Mouse (Mus musculus): ENCODE data around the gene Nsd2. TPM values are rescaled to one million over a fixed set of nuclear protein-coding genes. Genes with fewer than 3 reads are reported as not detected.

Gene Nsd2
- 78.7 and 81.0 TPM in 2 replicates for polyA plus RNA-seq (2014; fragmentation: Nextera tagmentation; extraction: Ambion mirVana)

- ATAC-seq (ENCODE audit: insufficient number of reproducible peaks, low FRiP score, low TSS enrichment, low read depth) (peak; percentile 80), DNase-seq (ENCODE audit: low spot score) (peak; percentile 86)
- H3K4me1 ChIP-seq (ENCODE audit: control insufficient read depth, insufficient read depth, low read length), result peaks cover 7% of the 10 kb centered on the region; the same call in 1 of the 2 replicates
- 0% methylated on average over 102 of the region's 136 CpGs for WGBS
- H3K9ac ChIP-seq (ENCODE audit: low read length), result peak within 1 kb of the TSS; percentile 99
- H3K4me3 ChIP-seq (ENCODE audit: low read depth, low read length), result peak within 1 kb of the TSS; percentile 99
- peak within 1 kb of the TSS; percentile 97 for H3K27ac ChIP-seq (replicated peaks; ENCODE audit: low read depth, low read length)
- no peaks in the 10 kb centered on the region for H3K27me3 ChIP-seq (ENCODE audit: control insufficient read depth, insufficient read depth, low read length)
- peak within 1 kb of the TSS; percentile 68 for H3K4me2 ChIP-seq (ENCODE audit: low read depth, severe bottlenecking)
- H3K9me3 ChIP-seq (ENCODE audit: control insufficient read depth, low read length), result no peaks in the 10 kb centered on the region
- H3K36me3 ChIP-seq (ENCODE audit: control insufficient read depth, insufficient read depth, low read length), result no peaks in the 10 kb centered on the region
These were observed at the start of gene Nsd2 for GRCm38 (mm10) chr5:33819876-33820732. Nsd2 (plus strand) TSS chr5:33820725.

DNA sequence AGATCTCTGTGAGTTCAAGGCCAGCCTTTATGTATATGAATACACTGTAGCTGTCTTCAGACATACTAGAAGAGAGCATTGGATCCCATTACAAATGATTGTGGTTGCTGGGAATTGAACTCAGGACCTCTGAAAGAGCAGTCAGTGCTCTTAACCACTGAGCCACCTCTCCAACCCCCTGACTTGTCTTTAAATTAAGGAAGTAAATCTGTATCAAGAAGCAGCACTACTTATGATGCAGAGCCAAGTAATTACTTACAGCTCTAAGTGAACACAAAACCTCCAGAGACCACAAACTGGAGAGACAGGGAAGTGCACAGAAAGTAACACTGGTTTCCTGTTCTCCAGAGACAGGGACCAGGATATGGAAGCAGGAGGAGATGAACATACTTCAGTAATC is 43.3 kb upstream of the Nsd2 start:
- no peak overlapping the region for H3K9ac ChIP-seq (ENCODE audit: low read length)
- H3K4me3 ChIP-seq (ENCODE audit: low read depth, low read length), result no peak overlapping the region
- no peak for ATAC-seq (ENCODE audit: insufficient number of reproducible peaks, low FRiP score, low TSS enrichment, low read depth)
- DNase-seq (ENCODE audit: low spot score), result no peak
- no peaks in the 10 kb centered on the region for H3K9me3 ChIP-seq (ENCODE audit: control insufficient read depth, low read length)
- no peak overlapping the region for H3K4me2 ChIP-seq (ENCODE audit: low read depth, severe bottlenecking)
- H3K27ac ChIP-seq (replicated peaks; ENCODE audit: low read depth, low read length), result no peak overlapping the region
- peaks cover 10% of the 10 kb centered on the region for H3K36me3 ChIP-seq (ENCODE audit: control insufficient read depth, insufficient read depth, low read length)
- H3K27me3 ChIP-seq (ENCODE audit: control insufficient read depth, insufficient read depth, low read length), result no peaks in the 10 kb centered on the region
- H3K4me1 ChIP-seq (ENCODE audit: control insufficient read depth, insufficient read depth, low read length), result no peaks in the 10 kb centered on the region

- Histone ChIP-seq H3K4me3 (ENCODE audit: low read depth, low read length) (peak overlapping the region; percentile 66), H3K27ac (replicated peaks; ENCODE audit: low read depth, low read length) (no peak overlapping the region; the same call in 1 of the 2 replicates), H3K4me2 (ENCODE audit: low read depth, severe bottlenecking) (peak overlapping the region; percentile 79), H3K9me3 (ENCODE audit: control insufficient read depth, low read length) (no peaks in the 10 kb centered on the region), H3K9ac (ENCODE audit: low read length) (peak overlapping the region; percentile 62), H3K4me1 (ENCODE audit: control insufficient read depth, insufficient read depth, low read length) (no peaks in the 10 kb centered on the region), H3K36me3 (ENCODE audit: control insufficient read depth, insufficient read depth, low read length) (peaks cover 5% of the 10 kb centered on the region), H3K27me3 (ENCODE audit: control insufficient read depth, insufficient read depth, low read length) (no peaks in the 10 kb centered on the region)
- WGBS, result 7% methylated on average over 11 of the region's 11 CpGs
- DNase-seq (ENCODE audit: low spot score), result no peak
- no peak for ATAC-seq (ENCODE audit: insufficient number of reproducible peaks, low FRiP score, low TSS enrichment, low read depth)
These were observed 38.6 kb upstream of the Nsd2 start for GRCm38 (mm10) chr5:33781964-33782344.

DNA sequence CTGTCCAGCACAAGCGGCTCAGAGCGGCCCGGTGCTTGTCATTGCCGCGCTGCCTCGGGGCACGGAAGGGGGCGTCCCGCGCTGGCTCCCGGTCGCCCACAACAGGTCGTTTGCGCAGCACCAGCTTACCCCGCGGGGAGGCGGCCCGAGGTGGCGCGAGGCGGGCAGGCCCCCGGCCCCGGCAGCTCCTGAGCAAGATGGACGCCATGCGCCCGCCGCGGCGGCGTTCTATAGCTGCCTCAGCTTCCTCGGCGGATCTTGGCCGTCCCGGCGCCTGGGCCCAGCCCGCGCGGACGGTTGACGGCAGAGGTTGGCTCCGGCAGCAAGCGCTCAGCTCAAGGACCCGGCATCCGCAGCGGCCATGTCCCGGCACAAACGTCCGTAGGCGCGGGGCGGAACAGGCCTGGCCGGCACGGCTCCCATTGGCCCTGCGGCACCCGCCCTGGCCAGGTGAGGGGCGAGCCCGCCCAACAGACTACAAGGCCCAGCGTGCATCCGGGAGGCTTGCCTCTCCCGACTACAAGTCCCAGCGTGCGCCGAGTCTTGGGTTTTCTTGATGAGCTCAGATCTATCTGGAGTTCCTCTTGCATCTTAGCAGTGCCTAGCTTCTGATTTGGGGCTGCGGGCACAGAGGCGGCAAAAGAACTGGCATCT is 38.1 kb upstream of the Nsd2 start, which contains the start of gene Letm1:
Gene Letm1, minus strand, starts transcription at position 473 of the 654 bp plus-strand sequence.
- Histone ChIP-seq H3K4me3 (ENCODE audit: low read depth, low read length) (peak within 1 kb of the TSS; percentile 66), H3K36me3 (ENCODE audit: control insufficient read depth, insufficient read depth, low read length) (peaks cover 3% of the 10 kb centered on the region; the same call in 1 of the 2 replicates), H3K4me2 (ENCODE audit: low read depth, severe bottlenecking) (peak within 1 kb of the TSS; percentile 79), H3K9ac (ENCODE audit: low read length) (peak within 1 kb of the TSS; percentile 62), H3K27ac (replicated peaks; ENCODE audit: low read depth, low read length) (peak within 1 kb of the TSS; percentile 17; the same call in 1 of the 2 replicates), H3K9me3 (ENCODE audit: control insufficient read depth, low read length) (no peaks in the 10 kb centered on the region), H3K27me3 (ENCODE audit: control insufficient read depth, insufficient read depth, low read length) (no peaks in the 10 kb centered on the region), H3K4me1 (ENCODE audit: control insufficient read depth, insufficient read depth, low read length) (no peaks in the 10 kb centered on the region)
- WGBS, result under 1% methylated on average over 63 of the region's 65 CpGs
- DNase-seq (ENCODE audit: low spot score) (peak; percentile 95), ATAC-seq (ENCODE audit: insufficient number of reproducible peaks, low FRiP score, low TSS enrichment, low read depth) (peak; percentile 100)

DNA sequence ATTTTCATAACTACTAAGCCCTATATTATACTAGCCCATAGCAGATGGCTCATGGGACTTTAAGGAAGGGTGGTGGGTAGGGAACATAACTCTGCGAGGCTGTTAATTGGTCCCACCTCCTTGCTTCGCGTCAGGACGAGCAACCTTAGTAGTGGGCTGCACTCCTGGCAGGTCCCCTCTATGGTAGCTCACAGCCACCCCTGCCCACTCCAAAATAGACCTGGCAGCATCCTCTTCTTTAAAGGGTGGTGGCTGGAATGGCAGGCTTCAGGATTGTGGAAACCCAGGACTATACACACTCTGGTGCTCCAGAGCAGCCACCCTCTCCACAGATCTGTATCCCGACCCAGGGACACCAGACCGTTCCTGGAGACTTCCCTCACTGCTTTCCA is 37.5 kb upstream of the Nsd2 start:
- H3K9ac ChIP-seq (ENCODE audit: low read length), result peak overlapping the region; percentile 32; the same call in 1 of the 2 replicates
- H3K9me3 ChIP-seq (ENCODE audit: control insufficient read depth, low read length), result no peaks in the 10 kb centered on the region
- no peaks in the 10 kb centered on the region for H3K27me3 ChIP-seq (ENCODE audit: control insufficient read depth, insufficient read depth, low read length)
- peak overlapping the region; percentile 79 for H3K4me2 ChIP-seq (ENCODE audit: low read depth, severe bottlenecking)
- DNase-seq (ENCODE audit: low spot score) (no peak), ATAC-seq (ENCODE audit: insufficient number of reproducible peaks, low FRiP score, low TSS enrichment, low read depth) (peak; percentile 69; the same call in 1 of the 2 replicates)
- H3K36me3 ChIP-seq (ENCODE audit: control insufficient read depth, insufficient read depth, low read length), result no peaks in the 10 kb centered on the region
- peak overlapping the region; percentile 66 for H3K4me3 ChIP-seq (ENCODE audit: low read depth, low read length)
- no peak overlapping the region for H3K27ac ChIP-seq (replicated peaks; ENCODE audit: low read depth, low read length)
- H3K4me1 ChIP-seq (ENCODE audit: control insufficient read depth, insufficient read depth, low read length), result no peaks in the 10 kb centered on the region
- 10% methylated on average over 6 of the region's 6 CpGs for WGBS

DNA sequence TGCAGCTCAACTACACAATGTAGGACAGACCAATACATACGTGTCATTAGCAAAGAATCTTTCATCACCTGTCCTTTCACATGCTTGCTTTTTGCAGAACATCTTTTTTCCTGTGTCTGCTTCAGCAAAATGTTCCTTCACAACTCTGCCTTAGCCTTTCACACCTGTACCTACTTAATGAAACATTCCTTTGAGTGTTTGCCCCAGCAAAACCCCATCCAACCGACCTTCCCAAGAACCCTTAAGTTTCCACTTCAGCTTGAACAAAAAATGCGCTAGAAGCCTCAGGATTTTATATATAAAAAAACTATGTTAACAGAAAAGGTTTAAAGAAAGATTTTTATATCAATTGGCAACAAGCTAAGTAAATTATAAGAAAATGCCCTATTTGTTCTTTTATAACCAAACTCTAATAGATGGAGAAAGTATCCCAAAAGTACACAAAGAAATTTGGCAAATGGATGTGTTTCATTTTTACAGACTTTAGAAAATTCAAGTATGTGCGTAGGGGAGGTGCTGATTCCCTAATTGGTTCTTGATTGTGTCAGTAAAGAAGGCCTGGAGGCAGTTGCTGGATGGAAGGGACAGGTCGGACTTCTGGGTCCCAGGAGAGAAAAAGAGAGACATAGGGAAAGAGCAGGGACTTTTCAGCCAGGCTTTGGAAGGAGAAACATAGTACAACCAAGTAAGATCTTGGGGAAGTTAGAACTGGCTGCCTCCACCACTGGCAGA is 28.4 kb upstream of the Nsd2 start:
- WGBS, result 81% methylated on average over 5 of the region's 5 CpGs
- no peak overlapping the region for H3K27ac ChIP-seq (replicated peaks; ENCODE audit: low read depth, low read length)
- H3K4me2 ChIP-seq (ENCODE audit: low read depth, severe bottlenecking), result no peak overlapping the region
- ATAC-seq (ENCODE audit: insufficient number of reproducible peaks, low FRiP score, low TSS enrichment, low read depth) (no peak), DNase-seq (ENCODE audit: low spot score) (no peak)
- no peaks in the 10 kb centered on the region for H3K27me3 ChIP-seq (ENCODE audit: control insufficient read depth, insufficient read depth, low read length)
- no peaks in the 10 kb centered on the region for H3K9me3 ChIP-seq (ENCODE audit: control insufficient read depth, low read length)
- no peak overlapping the region for H3K4me3 ChIP-seq (ENCODE audit: low read depth, low read length)
- no peaks in the 10 kb centered on the region for H3K36me3 ChIP-seq (ENCODE audit: control insufficient read depth, insufficient read depth, low read length)
- no peaks in the 10 kb centered on the region for H3K4me1 ChIP-seq (ENCODE audit: control insufficient read depth, insufficient read depth, low read length)
- no peak overlapping the region for H3K9ac ChIP-seq (ENCODE audit: low read length)

- H3K4me3 ChIP-seq (ENCODE audit: low read depth, low read length), result no peak overlapping the region
- no peaks in the 10 kb centered on the region; the same call in 1 of the 2 replicates for H3K9me3 ChIP-seq (ENCODE audit: control insufficient read depth, low read length)
- ATAC-seq (ENCODE audit: insufficient number of reproducible peaks, low FRiP score, low TSS enrichment, low read depth) (no peak), DNase-seq (ENCODE audit: low spot score) (no peak)
- H3K4me2 ChIP-seq (ENCODE audit: low read depth, severe bottlenecking), result no peak overlapping the region
- no peaks in the 10 kb centered on the region for H3K4me1 ChIP-seq (ENCODE audit: control insufficient read depth, insufficient read depth, low read length)
- H3K27ac ChIP-seq (replicated peaks; ENCODE audit: low read depth, low read length), result no peak overlapping the region
- 80% methylated on average over 2 of the region's 2 CpGs for WGBS
- no peak overlapping the region for H3K9ac ChIP-seq (ENCODE audit: low read length)
- no peaks in the 10 kb centered on the region for H3K27me3 ChIP-seq (ENCODE audit: control insufficient read depth, insufficient read depth, low read length)
- H3K36me3 ChIP-seq (ENCODE audit: control insufficient read depth, insufficient read depth, low read length), result no peaks in the 10 kb centered on the region
These were observed 17.2 kb upstream of the Nsd2 start for GRCm38 (mm10) chr5:33803337-33803736.

DNA sequence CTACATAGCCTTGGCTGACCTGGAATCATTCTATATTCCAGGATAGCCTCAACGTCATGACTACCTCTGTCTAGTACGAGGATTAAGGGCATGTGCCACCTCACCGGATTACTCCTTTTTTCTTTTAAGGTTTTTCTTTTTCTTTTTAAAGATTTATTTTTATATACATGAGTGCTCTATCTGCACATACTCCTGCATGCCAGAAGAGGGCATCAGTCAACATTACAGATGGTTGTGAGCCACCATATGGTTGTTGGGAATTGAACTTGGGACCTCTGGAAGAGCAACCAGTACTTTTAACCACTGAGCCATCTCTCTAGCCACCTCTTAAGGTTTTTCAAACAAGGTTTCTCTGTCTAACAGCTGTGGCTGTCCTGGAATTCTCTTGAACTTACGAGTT is 9.0 kb upstream of the Nsd2 start:
- H3K9me3 ChIP-seq (ENCODE audit: control insufficient read depth, low read length), result no peaks in the 10 kb centered on the region
- no peak overlapping the region for H3K27ac ChIP-seq (replicated peaks; ENCODE audit: low read depth, low read length)
- ATAC-seq (ENCODE audit: insufficient number of reproducible peaks, low FRiP score, low TSS enrichment, low read depth) (no peak), DNase-seq (ENCODE audit: low spot score) (no peak)
- H3K27me3 ChIP-seq (ENCODE audit: control insufficient read depth, insufficient read depth, low read length), result no peaks in the 10 kb centered on the region
- H3K4me2 ChIP-seq (ENCODE audit: low read depth, severe bottlenecking), result no peak overlapping the region
- H3K36me3 ChIP-seq (ENCODE audit: control insufficient read depth, insufficient read depth, low read length), result no peaks in the 10 kb centered on the region
- H3K4me3 ChIP-seq (ENCODE audit: low read depth, low read length), result no peak overlapping the region
- no peaks in the 10 kb centered on the region for H3K4me1 ChIP-seq (ENCODE audit: control insufficient read depth, insufficient read depth, low read length)
- WGBS, result 84% methylated on average over 4 of the region's 4 CpGs
- no peak overlapping the region for H3K9ac ChIP-seq (ENCODE audit: low read length)

Measured in limb, embryonic 11.5 days (tissue).